Mouse (Mus musculus): ENCODE measurements around the gene Mrps23.

Gene Mrps23

GRCm38 (mm10) chr11:88240736-88241353, 36.7 kb downstream of the Mrps23 start:
- no peak for ATAC-seq (ENCODE audit: insufficient number of reproducible peaks, low FRiP score, low TSS enrichment)

GRCm38 (mm10) chr11:88241468-88242301, 37.5 kb downstream of the Mrps23 start:
- no peak for ATAC-seq (ENCODE audit: insufficient number of reproducible peaks, low FRiP score, low TSS enrichment)

- no peak for ATAC-seq (ENCODE audit: insufficient number of reproducible peaks, low FRiP score, low TSS enrichment)
Measured at GRCm38 (mm10) chr11:88245581-88246170, 41.5 kb downstream of the Mrps23 start.

GRCm38 (mm10) chr11:88248636-88249035, 44.4 kb downstream of the Mrps23 start:
- no peak for ATAC-seq (ENCODE audit: insufficient number of reproducible peaks, low FRiP score, low TSS enrichment)

- no peak for ATAC-seq (ENCODE audit: insufficient number of reproducible peaks, low FRiP score, low TSS enrichment)
Measured at GRCm38 (mm10) chr11:88250568-88250967, 46.4 kb downstream of the Mrps23 start.

GRCm38 (mm10) chr11:88251295-88251694, 47.1 kb downstream of the Mrps23 start:
- no peak for ATAC-seq (ENCODE audit: insufficient number of reproducible peaks, low FRiP score, low TSS enrichment)

- peak; percentile 87; the same call in 1 of the 2 replicates for ATAC-seq (ENCODE audit: insufficient number of reproducible peaks, low FRiP score, low TSS enrichment)
Measured at GRCm38 (mm10) chr11:88251972-88252766, 48.0 kb downstream of the Mrps23 start.

GRCm38 (mm10) chr11:88252767-88253513, 48.8 kb downstream of the Mrps23 start:
- ATAC-seq (ENCODE audit: insufficient number of reproducible peaks, low FRiP score, low TSS enrichment): no peak

GRCm38 (mm10) chr11:88253514-88254167, 49.5 kb downstream of the Mrps23 start:
- no peak for ATAC-seq (ENCODE audit: insufficient number of reproducible peaks, low FRiP score, low TSS enrichment)

- ATAC-seq (ENCODE audit: insufficient number of reproducible peaks, low FRiP score, low TSS enrichment): no peak
Measured at GRCm38 (mm10) chr11:88257700-88258099, 53.5 kb downstream of the Mrps23 start.

- ATAC-seq (ENCODE audit: insufficient number of reproducible peaks, low FRiP score, low TSS enrichment): no peak
Measured at GRCm38 (mm10) chr11:88258212-88258611, 54.0 kb downstream of the Mrps23 start.

GRCm38 (mm10) chr11:88260463-88260862, 56.3 kb downstream of the Mrps23 start:
- no peak for ATAC-seq (ENCODE audit: insufficient number of reproducible peaks, low FRiP score, low TSS enrichment)
